In genomic region chr2:155848291-155848690, GRCm38 (mm10) we compare ENCODE assay signal across 8 mouse cellular contexts. TPM values are rescaled to one million over a fixed set of nuclear protein-coding genes. Genes with fewer than 3 reads are reported as not detected.
A peak's percentile ranks its signal among the peaks of the same experiment; 100 is the strongest.
DNase-seq lines count a peak whose midpoint lies in the region; ATAC-seq and TF ChIP-seq lines count a peak whose summit lies in the region.

No protein-coding gene starts in this region.

- DNase-seq in forebrain, embryonic 14.5 days (ENCODE audit: low spot score): peak; percentile 87
- peak; percentile 81 for DNase-seq in c-Kit-positive CD71-positive TER-119-positive erythroid progenitor cells, embryonic 14.5 days (ENCODE audit: low spot score)
- DNase-seq in hindlimb bud, embryonic 11.5 days (ENCODE audit: extremely low spot score, low read depth, low spot score): peak; percentile 76
- DNase-seq in left cerebral cortex, adult 2 months (ENCODE audit: extremely low spot score in 1 of 2, low spot score in 2 of 2): peak; percentile 71 to 84
- peak; percentile 59 for DNase-seq in spleen, adult 12 weeks (ENCODE audit: low spot score)

- no peaks in the 10 kb centered on the region for H3K9me3 ChIP-seq in forebrain, embryonic 14.5 days (replicated peaks; ENCODE audit: control insufficient read depth, low read length)
- no peaks in the 10 kb centered on the region for H3K9me3 ChIP-seq in forebrain, embryonic 13.5 days (replicated peaks)
- H3K9me3 ChIP-seq in midbrain, embryonic 13.5 days: no peaks in the 10 kb centered on the region

- intact Hi-C loops in left cerebral cortex, adult 2 months (cut with DNase I): loop anchor here (1.0 kb wide), 1 partner anchor 98 kb away; no protein-coding TSS in a partner anchor

- H3K4me1 ChIP-seq in forebrain, embryonic 14.5 days (ENCODE audit: control insufficient read depth, insufficient read depth, low read length): no peaks in the 10 kb centered on the region
- H3K4me1 ChIP-seq in forebrain, embryonic 13.5 days: no peaks in the 10 kb centered on the region
- H3K4me1 ChIP-seq in midbrain, embryonic 13.5 days (replicated peaks): no peaks in the 10 kb centered on the region

- no peaks in the 10 kb centered on the region for H3K27me3 ChIP-seq in forebrain, embryonic 14.5 days (replicated peaks; ENCODE audit: control insufficient read depth, insufficient read depth, low read length)
- H3K27me3 ChIP-seq in forebrain, embryonic 13.5 days: no peaks in the 10 kb centered on the region
- no peaks in the 10 kb centered on the region for H3K27me3 ChIP-seq in midbrain, embryonic 13.5 days

- H3K4me3 ChIP-seq in forebrain, embryonic 14.5 days (ENCODE audit: low read depth, low read length): no peak overlapping the region
- no peak overlapping the region for H3K4me3 ChIP-seq in forebrain, embryonic 13.5 days
- H3K4me3 ChIP-seq in left cerebral cortex, adult 2 months: no peak overlapping the region
- no peak overlapping the region for H3K4me3 ChIP-seq in midbrain, embryonic 13.5 days (replicated peaks)

- H3K9ac ChIP-seq in forebrain, embryonic 14.5 days (ENCODE audit: low read length): no peak overlapping the region
- no peak overlapping the region for H3K9ac ChIP-seq in forebrain, embryonic 13.5 days
- H3K9ac ChIP-seq in midbrain, embryonic 13.5 days (replicated peaks): no peak overlapping the region

- peak; percentile 82 for TF ChIP-seq CTCF in left cerebral cortex, adult 2 months (IDR thresholded peaks at IDR 0.05)

- H3K36me3 ChIP-seq in forebrain, embryonic 14.5 days (ENCODE audit: control insufficient read depth, insufficient read depth, low read length): peaks cover 45% of the 10 kb centered on the region
- H3K36me3 ChIP-seq in forebrain, embryonic 13.5 days (ENCODE audit: poor library complexity, severe bottlenecking): peaks cover 69% of the 10 kb centered on the region
- H3K36me3 ChIP-seq in midbrain, embryonic 13.5 days: peaks cover 68% of the 10 kb centered on the region

- 0 out of 2 replicates have a peak, but pooled peaks have one; percentile 52 for ATAC-seq in forebrain, embryonic 14.5 days
- no peak for ATAC-seq in forebrain, embryonic 13.5 days
- ATAC-seq in frontal cortex, adult (ENCODE audit: low TSS enrichment): peak; percentile 78
- ATAC-seq in midbrain, embryonic 13.5 days: peak; percentile 77; the same call in 1 of the 2 replicates

- H3K27ac ChIP-seq in forebrain, embryonic 14.5 days (ENCODE audit: low read depth, low read length): no peak overlapping the region
- no peak overlapping the region for H3K27ac ChIP-seq in forebrain, embryonic 13.5 days
- no peak overlapping the region for H3K27ac ChIP-seq in left cerebral cortex, adult 2 months
- H3K27ac ChIP-seq in midbrain, embryonic 13.5 days: no peak overlapping the region

- WGBS in forebrain, embryonic 14.5 days: 26% methylated on average over 6 of the region's 6 CpGs
- 27% methylated on average over 6 of the region's 6 CpGs for WGBS in forebrain, embryonic 13.5 days
- 33% methylated on average over 6 of the region's 6 CpGs for WGBS in midbrain, embryonic 13.5 days

- no peak overlapping the region for H3K4me2 ChIP-seq in forebrain, embryonic 14.5 days (ENCODE audit: low read length)
- H3K4me2 ChIP-seq in forebrain, embryonic 13.5 days: no peak overlapping the region
- no peak overlapping the region for H3K4me2 ChIP-seq in midbrain, embryonic 13.5 days (replicated peaks)

RNA-seq across cellular contexts. Expression of gene Fam83c, which starts 13.6 kb away (rescaled TPM):
- polyA plus RNA-seq in forebrain, embryonic 14.5 days (2014; fragmentation: Nextera tagmentation; extraction: Ambion mirVana): 0.13 and 0.23 TPM in 2 replicates
- 0.35 and 0.54 TPM in 2 replicates for polyA plus RNA-seq in forebrain, embryonic 13.5 days (2015; fragmentation: Nextera tagmentation; extraction: Ambion mirVana)
- total RNA-seq in left cerebral cortex, adult 2 months (2021): not detected
- polyA plus RNA-seq in midbrain, embryonic 13.5 days (2015; fragmentation: Nextera tagmentation; extraction: Ambion mirVana): 0.58 and 0.66 TPM in 2 replicates

RNA-seq across cellular contexts. Expression of gene Eif6, which starts 21.6 kb away (rescaled TPM):
- 159 and 172 TPM in 2 replicates for polyA plus RNA-seq in forebrain, embryonic 14.5 days (2014; fragmentation: Nextera tagmentation; extraction: Ambion mirVana)
- 164 and 171 TPM in 2 replicates for polyA plus RNA-seq in forebrain, embryonic 13.5 days (2015; fragmentation: Nextera tagmentation; extraction: Ambion mirVana)
- total RNA-seq in left cerebral cortex, adult 2 months (2021): 10 to 100 TPM; 67.0 to 71.0 TPM
- 157 and 161 TPM in 2 replicates for polyA plus RNA-seq in midbrain, embryonic 13.5 days (2015; fragmentation: Nextera tagmentation; extraction: Ambion mirVana)

RNA-seq across cellular contexts. Expression of gene BC029722, which starts 29.1 kb away (rescaled TPM):
- polyA plus RNA-seq in forebrain, embryonic 14.5 days (2014; fragmentation: Nextera tagmentation; extraction: Ambion mirVana): 21.9 and 24.0 TPM in 2 replicates
- 19.4 and 20.3 TPM in 2 replicates for polyA plus RNA-seq in forebrain, embryonic 13.5 days (2015; fragmentation: Nextera tagmentation; extraction: Ambion mirVana)
- 10 to 100 TPM; 53.1 to 56.8 TPM for total RNA-seq in left cerebral cortex, adult 2 months (2021)
- polyA plus RNA-seq in midbrain, embryonic 13.5 days (2015; fragmentation: Nextera tagmentation; extraction: Ambion mirVana): 24.3 and 25.2 TPM in 2 replicates
